8 mouse cellular contexts compared by ENCODE assay signal in the genomic region with DNA sequence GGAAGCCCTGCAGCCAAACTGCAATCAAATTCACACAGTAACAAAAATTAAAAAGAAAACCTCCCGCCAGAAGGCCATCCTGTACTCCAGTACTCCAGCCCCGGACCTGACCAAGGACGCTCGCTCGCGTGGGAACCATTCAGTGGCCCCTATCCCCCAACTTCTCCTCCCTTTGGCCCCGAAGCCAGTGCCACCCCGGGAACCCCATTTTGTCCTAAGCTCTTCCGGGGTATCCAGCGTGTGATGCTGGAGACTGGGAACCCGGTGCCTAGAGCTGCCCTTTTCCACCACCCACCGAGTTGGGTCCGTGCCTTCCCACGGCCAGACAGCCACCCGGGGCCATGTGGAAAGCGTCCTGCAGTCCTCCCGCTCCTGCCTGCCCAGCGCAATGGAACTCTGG. TPM values are rescaled to one million over a fixed set of nuclear protein-coding genes. Genes with fewer than 3 reads are reported as not detected.
A peak's percentile ranks its signal among the peaks of the same experiment; 100 is the strongest.
DNase-seq lines count a peak whose midpoint lies in the region; ATAC-seq and TF ChIP-seq lines count a peak whose summit lies in the region.
"Not testable (repeated sequence)": the region's sequence is repeated elsewhere in the genome, so short reads cannot be mapped to it uniquely, and the experiment has no call there.

No protein-coding gene starts in this region.

- H3K27ac ChIP-seq in heart, adult 2 months: peak overlapping the region; percentile 43
- H3K27ac ChIP-seq in intestine, postnatal 0 days (ENCODE audit: low read depth, low read length); lung, embryonic 15.5 days; neural tube, embryonic 15.5 days (replicated peaks): not testable (repeated sequence)
- peak overlapping the region; percentile 32; the same call in 1 of the 2 replicates for H3K27ac ChIP-seq in left cerebral cortex, adult 2 months

- peak overlapping the region; percentile 61 for H3K4me2 ChIP-seq in intestine, postnatal 0 days (replicated peaks; ENCODE audit: low read depth)
- peak overlapping the region; percentile 49 for H3K4me2 ChIP-seq in lung, embryonic 15.5 days
- peak overlapping the region; percentile 51 for H3K4me2 ChIP-seq in neural tube, embryonic 15.5 days

- H3K4me3 ChIP-seq in heart, adult 2 months: peak overlapping the region; percentile 58
- H3K4me3 ChIP-seq in intestine, postnatal 0 days (ENCODE audit: low read depth, low read length): peak overlapping the region; percentile 38
- H3K4me3 ChIP-seq in left cerebral cortex, adult 2 months: peak overlapping the region; percentile 44
- H3K4me3 ChIP-seq in lung, embryonic 15.5 days: peak overlapping the region; percentile 49
- peak overlapping the region; percentile 46 for H3K4me3 ChIP-seq in neural tube, embryonic 15.5 days (replicated peaks)

- peak overlapping the region; percentile 66 for H3K9ac ChIP-seq in heart, adult 2 months (ENCODE audit: low read depth, low read length)
- H3K9ac ChIP-seq in intestine, postnatal 0 days (ENCODE audit: low read depth, low read length): not testable (repeated sequence)
- H3K9ac ChIP-seq in lung, embryonic 15.5 days: peak overlapping the region; percentile 37
- H3K9ac ChIP-seq in neural tube, embryonic 15.5 days (replicated peaks): 0 out of 2 replicates have a peak overlapping the region, but pooled peaks have one; percentile 45

- H3K9me3 ChIP-seq in intestine, postnatal 0 days (ENCODE audit: control insufficient read depth); lung, embryonic 15.5 days; neural tube, embryonic 15.5 days (replicated peaks): not testable (repeated sequence)

- not testable (repeated sequence) for H3K27me3 ChIP-seq in heart, adult 2 months (ENCODE audit: control insufficient read depth, insufficient read depth, low read length); intestine, postnatal 0 days (replicated peaks; ENCODE audit: control insufficient read depth, insufficient read depth, low read length); lung, embryonic 15.5 days; neural tube, embryonic 15.5 days (replicated peaks)

- not testable (repeated sequence) for H3K4me1 ChIP-seq in heart, adult 2 months (ENCODE audit: control insufficient read depth, insufficient read depth, low read length); intestine, postnatal 0 days (replicated peaks; ENCODE audit: control insufficient read depth, insufficient read depth, low read length); lung, embryonic 15.5 days; neural tube, embryonic 15.5 days

- not testable (repeated sequence) for ATAC-seq in intestine, postnatal 0 days; lung, embryonic 15.5 days (ENCODE audit: borderline replicate concordance, extremely low read depth, low FRiP score, low TSS enrichment); neural tube, embryonic 15.5 days (ENCODE audit: low FRiP score)

- WGBS in heart, adult 2 months: under 1% methylated on average over 18 of the region's 18 CpGs
- under 1% methylated on average over 18 of the region's 18 CpGs for WGBS in intestine, postnatal 0 days
- WGBS in lung, embryonic 15.5 days: under 1% methylated on average over 18 of the region's 18 CpGs
- under 1% methylated on average over 18 of the region's 18 CpGs for WGBS in neural tube, embryonic 15.5 days

- not testable (repeated sequence) for TF ChIP-seq POLR2A in heart, adult 2 months (IDR thresholded peaks at IDR 0.05; ENCODE audit: insufficient read depth, low read depth, low read length)

- not testable (repeated sequence) for TF ChIP-seq EP300 in heart, adult 2 months (IDR thresholded peaks at IDR 0.05; ENCODE audit: insufficient read depth, low read depth, low read length)

- TF ChIP-seq CTCF in heart, adult 2 months (IDR thresholded peaks at IDR 0.05); intestine, postnatal 0 days (IDR thresholded peaks at IDR 0.05; ENCODE audit: low read depth); left cerebral cortex, adult 2 months (IDR thresholded peaks at IDR 0.05): not testable (repeated sequence)

- H3K36me3 ChIP-seq in heart, adult 2 months (ENCODE audit: control insufficient read depth, insufficient read depth, low read length); intestine, postnatal 0 days (ENCODE audit: control insufficient read depth, insufficient read depth); lung, embryonic 15.5 days; neural tube, embryonic 15.5 days: not testable (repeated sequence)

- DNase-seq in adrenal gland, adult 2 months: peak; percentile 58
- peak; percentile 0 for DNase-seq in embryo, embryonic 9.5 days (ENCODE audit: extremely low spot score)
- DNase-seq in heart, adult 2 months: peak; percentile 37 to 46
- peak; percentile 24 to 31 for DNase-seq in left cerebral cortex, adult 2 months (ENCODE audit: extremely low spot score in 1 of 2, low spot score in 2 of 2)
- peak; percentile 32 for DNase-seq in thymus, postnatal 4 days

- intact Hi-C loops in heart, adult 2 months (cut with DNase I); left cerebral cortex, adult 2 months (cut with DNase I): not testable (repeated sequence)

- not testable (repeated sequence) for H3K79me2 ChIP-seq in heart, adult 2 months (replicated peaks; ENCODE audit: control insufficient read depth, insufficient read depth, low read length)

RNA-seq across cellular contexts. Expression of gene Gm14326, which starts 0.4 kb away (rescaled TPM):
- 10 to 100 TPM; 29.6 to 31.1 TPM for total RNA-seq in adrenal gland, adult 2 months (2021)
- 0.46 and 0.89 TPM in 2 replicates for polyA plus RNA-seq in adrenal gland, adult 2 months (2012; rRNA removed)
- total RNA-seq in heart, adult 2 months (2021): 10 to 100 TPM; 42.4 to 43.5 TPM
- polyA plus RNA-seq in heart, adult 2 months (2012; rRNA removed): 7.0 and 9.4 TPM in 2 replicates
- polyA plus RNA-seq in intestine, postnatal 0 days (2015; fragmentation: Nextera tagmentation; extraction: Ambion mirVana): 12.7 and 15.0 TPM in 2 replicates
- total RNA-seq in left cerebral cortex, adult 2 months (2021): 10 to 100 TPM; 60.8 to 60.9 TPM
- 18.0 and 18.7 TPM in 2 replicates for polyA plus RNA-seq in lung, embryonic 15.5 days (2015; fragmentation: Nextera tagmentation; extraction: Ambion mirVana)
- polyA plus RNA-seq in neural tube, embryonic 15.5 days (2015; fragmentation: Nextera tagmentation; extraction: Ambion mirVana): 14.0 and 14.1 TPM in 2 replicates

RNA-seq across cellular contexts. Expression of gene Zfp972, which starts 31.3 kb away (rescaled TPM):
- total RNA-seq in adrenal gland, adult 2 months (2021): 1 to 10 TPM; 2.5 to 2.9 TPM
- not detected in 2 replicates for polyA plus RNA-seq in adrenal gland, adult 2 months (2012; rRNA removed)
- 1 to 10 TPM in 1 of 2 experiments, under 1 TPM in 1; 0.89 to 1.1 TPM for total RNA-seq in heart, adult 2 months (2021)
- polyA plus RNA-seq in heart, adult 2 months (2012; rRNA removed): not detected in 2 replicates
- 0.59 and 1.1 TPM in 2 replicates for polyA plus RNA-seq in intestine, postnatal 0 days (2015; fragmentation: Nextera tagmentation; extraction: Ambion mirVana)
- 1 to 10 TPM; 1.1 to 1.7 TPM for total RNA-seq in left cerebral cortex, adult 2 months (2021)
- 1.6 TPM in 1 of 2 replicates, not detected in the other for polyA plus RNA-seq in lung, embryonic 15.5 days (2015; fragmentation: Nextera tagmentation; extraction: Ambion mirVana)
- 0.60 TPM in 1 of 2 replicates, not detected in the other for polyA plus RNA-seq in neural tube, embryonic 15.5 days (2015; fragmentation: Nextera tagmentation; extraction: Ambion mirVana)

RNA-seq across cellular contexts. Expression of gene Gm14327, which starts 59.8 kb away (rescaled TPM):
- 1 to 10 TPM; 3.0 to 6.6 TPM for total RNA-seq in adrenal gland, adult 2 months (2021)
- 0.11 and 0.16 TPM in 2 replicates for polyA plus RNA-seq in adrenal gland, adult 2 months (2012; rRNA removed)
- 10 to 100 TPM; 54.1 to 66.7 TPM for total RNA-seq in heart, adult 2 months (2021)
- polyA plus RNA-seq in heart, adult 2 months (2012; rRNA removed): 3.5 and 9.3 TPM in 2 replicates
- 2.1 and 3.2 TPM in 2 replicates for polyA plus RNA-seq in intestine, postnatal 0 days (2015; fragmentation: Nextera tagmentation; extraction: Ambion mirVana)
- total RNA-seq in left cerebral cortex, adult 2 months (2021): 1 to 10 TPM; 6.1 to 7.2 TPM
- 3.6 and 4.5 TPM in 2 replicates for polyA plus RNA-seq in lung, embryonic 15.5 days (2015; fragmentation: Nextera tagmentation; extraction: Ambion mirVana)
- polyA plus RNA-seq in neural tube, embryonic 15.5 days (2015; fragmentation: Nextera tagmentation; extraction: Ambion mirVana): 1.0 and 2.7 TPM in 2 replicates

Comparison
In these comparisons a context has a peak if more than half of its experiments do, and no peak if none do; other contexts are left out.
1. DNase-seq: peak in every context shown above with its lines; median percentile 58 in adrenal gland, adult 2 months; 42 in heart, adult 2 months; 32 in thymus, postnatal 4 days; 28 in left cerebral cortex, adult 2 months; 0 in embryo, embryonic 9.5 days.